Comparison of ENCODE assay signal across 7 mouse cellular contexts in the genomic region with DNA sequence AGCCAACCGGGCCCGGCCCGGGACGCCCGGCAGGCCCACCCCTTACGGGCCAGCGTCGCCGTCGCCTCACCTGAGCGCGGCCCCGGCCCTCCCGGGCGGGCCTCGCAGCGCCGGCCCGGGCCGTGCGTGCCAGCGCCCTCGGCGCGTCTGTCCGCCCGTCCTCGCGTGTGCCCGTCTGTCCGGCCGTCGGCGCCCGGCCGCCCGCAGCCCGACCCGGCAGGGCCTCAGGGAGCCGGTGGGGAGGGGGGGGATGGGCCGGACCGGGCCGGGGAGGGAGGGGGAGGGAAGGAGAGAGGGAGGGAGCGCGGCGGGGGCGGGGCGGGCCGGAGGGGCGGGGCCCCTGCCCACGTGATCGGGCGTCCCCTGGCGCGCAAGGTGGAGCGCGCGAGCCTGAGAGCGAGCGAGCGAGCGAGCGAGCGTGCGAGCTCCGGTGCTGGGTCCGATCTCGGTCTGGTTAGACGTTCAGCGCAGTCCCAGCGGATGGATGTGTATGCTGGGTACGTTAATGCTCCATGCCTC. TPM values are rescaled to one million over a fixed set of nuclear protein-coding genes. Genes with fewer than 3 reads are reported as not detected.
DNase-seq lines count a peak whose midpoint lies in the region.

A gene (minus strand): TSS at position 325 of the 519 bp plus-strand sequence.

- intact Hi-C loops in left cerebral cortex, postnatal 25 days (cut with DNase I), result no loop called here

- peak; percentile 82 for DNase-seq in adipocyte (ENCODE audit: low spot score)
- DNase-seq in cerebellum, postnatal 4 days (ENCODE audit: low spot score in 2 of 2), result peak; percentile 53 to 77
- DNase-seq in gastrocnemius, postnatal 10 days, result peak; percentile 80
- peak; percentile 22 for DNase-seq in hindlimb bud, embryonic 11.5 days (ENCODE audit: extremely low spot score, low read depth, low spot score)
- peak; percentile 68 for DNase-seq in left cerebral cortex, postnatal 25 days (ENCODE audit: low spot score in 2 of 2)
- DNase-seq in mesoderm, embryonic 11.5 days (ENCODE audit: low read depth, low spot score), result peak; percentile 77
- DNase-seq in right cerebral cortex, postnatal 36 days (ENCODE audit: low spot score in 2 of 2), result peak; percentile 30 to 49

RNA-seq across cellular contexts. Expression of the gene that starts here (rescaled TPM):
- total RNA-seq in gastrocnemius, postnatal 10 days (2021), result 10 to 100 TPM; 21.1 to 28.5 TPM
- 10 to 100 TPM; 65.1 to 65.8 TPM for total RNA-seq in left cerebral cortex, postnatal 25 days (2021)

Comparison
In these comparisons a context has a peak if more than half of its experiments do, and no peak if none do; other contexts are left out.
1. Peak in every context shown above with its lines: DNase-seq.
2. DNase-seq: peak in every context shown above with its lines; median percentile 82 in adipocyte; 80 in gastrocnemius, postnatal 10 days; 77 in mesoderm, embryonic 11.5 days; 68 in left cerebral cortex, postnatal 25 days; 65 in cerebellum, postnatal 4 days; 40 in right cerebral cortex, postnatal 36 days; 22 in hindlimb bud, embryonic 11.5 days.